In the genomic region with DNA sequence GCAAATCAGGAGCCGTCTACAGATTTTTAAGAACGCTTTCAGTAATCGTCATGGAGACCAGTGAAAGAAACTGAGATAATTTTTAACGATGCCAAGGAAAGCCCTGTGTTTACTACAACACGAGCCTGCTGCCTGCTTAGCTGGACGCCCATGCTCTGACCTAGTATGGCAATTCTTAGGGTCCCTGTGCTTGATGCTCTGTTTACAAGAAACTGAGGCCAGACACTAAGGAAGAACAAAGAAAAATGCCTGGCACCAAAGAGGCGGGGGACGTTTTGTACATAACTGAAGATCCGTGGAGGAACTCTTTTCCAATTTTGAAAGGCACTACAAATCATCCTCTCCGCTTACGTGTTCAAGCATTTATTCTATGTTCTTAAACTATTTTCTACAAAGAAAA, we compare ENCODE assay signal across 8 mouse cellular contexts. TPM values are rescaled to one million over a fixed set of nuclear protein-coding genes. Genes with fewer than 3 reads are reported as not detected.
DNase-seq lines count a peak whose midpoint lies in the region; ATAC-seq and TF ChIP-seq lines count a peak whose summit lies in the region.

No protein-coding gene starts in this region.

- DNase-seq in layer of hippocampus, adult 2 months (ENCODE audit: low spot score in 2 of 2), result peak in 1 of 2 experiments; percentile 23
- no peak for DNase-seq in layer of hippocampus, adult 11-12 months (ENCODE audit: low spot score)
- no peak for DNase-seq in limb, embryonic 10.5 days (ENCODE audit: low spot score)
- DNase-seq in thymus, postnatal 4 days, result no peak
- DNase-seq in spleen, adult 12 weeks (ENCODE audit: low spot score), result no peak

- no peaks in the 10 kb centered on the region for H3K4me1 ChIP-seq in bone marrow macrophage, adult 2 months (ENCODE audit: control insufficient read depth, insufficient read depth, low read length)
- H3K4me1 ChIP-seq in heart, embryonic 12.5 days (replicated peaks), result peaks cover 14% of the 10 kb centered on the region
- peaks cover 13% of the 10 kb centered on the region for H3K4me1 ChIP-seq in limb, embryonic 10.5 days
- peaks cover 36% of the 10 kb centered on the region for H3K4me1 ChIP-seq in neural tube, embryonic 13.5 days (replicated peaks)

- H3K27ac ChIP-seq in layer of hippocampus, adult 2 months, result peak overlapping the region; percentile 95
- H3K27ac ChIP-seq in bone marrow macrophage, adult 2 months (ENCODE audit: insufficient read depth, low read depth, low read length), result no peak overlapping the region
- H3K27ac ChIP-seq in heart, embryonic 12.5 days (ENCODE audit: poor library complexity, severe bottlenecking), result peak overlapping the region; percentile 99; the same call in 1 of the 2 replicates
- H3K27ac ChIP-seq in limb, embryonic 10.5 days, result peak overlapping the region; percentile 96
- H3K27ac ChIP-seq in neural tube, embryonic 13.5 days (replicated peaks), result peak overlapping the region; percentile 98

- no peak for TF ChIP-seq POLR2A in bone marrow macrophage, adult 2 months (IDR thresholded peaks at IDR 0.05; ENCODE audit: borderline replicate concordance, low read depth, low read length)

- H3K27me3 ChIP-seq in heart, embryonic 12.5 days (replicated peaks), result no peaks in the 10 kb centered on the region
- no peaks in the 10 kb centered on the region for H3K27me3 ChIP-seq in limb, embryonic 10.5 days (ENCODE audit: low read depth, poor library complexity, severe bottlenecking)
- H3K27me3 ChIP-seq in neural tube, embryonic 13.5 days, result no peaks in the 10 kb centered on the region

- peak overlapping the region; percentile 92 for H3K4me3 ChIP-seq in layer of hippocampus, adult 2 months
- peak overlapping the region; percentile 80; the same call in 1 of the 2 replicates for H3K4me3 ChIP-seq in bone marrow macrophage, adult 2 months (ENCODE audit: insufficient read depth, low read length)
- peak overlapping the region; percentile 92 for H3K4me3 ChIP-seq in heart, embryonic 12.5 days
- H3K4me3 ChIP-seq in limb, embryonic 10.5 days, result peak overlapping the region; percentile 76
- peak overlapping the region; percentile 82 for H3K4me3 ChIP-seq in neural tube, embryonic 13.5 days

- peak overlapping the region; percentile 80 for H3K4me2 ChIP-seq in heart, embryonic 12.5 days
- H3K4me2 ChIP-seq in neural tube, embryonic 13.5 days, result peak overlapping the region; percentile 65

- H3K9me3 ChIP-seq in heart, embryonic 12.5 days (replicated peaks), result no peaks in the 10 kb centered on the region
- H3K9me3 ChIP-seq in limb, embryonic 10.5 days (replicated peaks), result no peaks in the 10 kb centered on the region
- no peaks in the 10 kb centered on the region for H3K9me3 ChIP-seq in neural tube, embryonic 13.5 days

- H3K36me3 ChIP-seq in heart, embryonic 12.5 days, result no peaks in the 10 kb centered on the region
- no peaks in the 10 kb centered on the region for H3K36me3 ChIP-seq in limb, embryonic 10.5 days
- H3K36me3 ChIP-seq in neural tube, embryonic 13.5 days, result no peaks in the 10 kb centered on the region

- no peak for TF ChIP-seq CTCF in layer of hippocampus, adult 2 months (conservative IDR thresholded peaks at IDR 0.05)
- TF ChIP-seq CTCF in bone marrow macrophage, adult 2 months (IDR thresholded peaks at IDR 0.05; ENCODE audit: low read depth, low read length), result no peak

- peak overlapping the region; percentile 89 for H3K9ac ChIP-seq in heart, embryonic 12.5 days
- peak overlapping the region; percentile 89 for H3K9ac ChIP-seq in neural tube, embryonic 13.5 days

- 13% methylated on average over 11 of the region's 11 CpGs for WGBS in heart, embryonic 12.5 days
- WGBS in limb, embryonic 10.5 days, result 17% methylated on average over 11 of the region's 11 CpGs
- 3% methylated on average over 11 of the region's 11 CpGs for WGBS in neural tube, embryonic 13.5 days

- no peak for ATAC-seq in heart, embryonic 12.5 days (ENCODE audit: insufficient number of reproducible peaks, low FRiP score)
- ATAC-seq in neural tube, embryonic 13.5 days (ENCODE audit: low read depth), result no peak

RNA-seq across cellular contexts. Expression of gene Ppp2r3a, which starts 1.1 kb away (rescaled TPM):
- total RNA-seq in layer of hippocampus, adult 2 months (2021), result 10 to 100 TPM; 29.0 to 30.9 TPM
- 3.9 and 4.0 TPM in 2 replicates for polyA plus RNA-seq in bone marrow macrophage, adult 2 months (2012; ENCODE audit: insufficient read depth, insufficient read length, missing spikeins)
- 80.5 and 83.7 TPM in 2 replicates for polyA plus RNA-seq in heart, embryonic 12.5 days (2016; fragmentation: Nextera tagmentation; extraction: Ambion mirVana)
- 7.1 and 10.3 TPM in 2 replicates for polyA plus RNA-seq in limb, embryonic 10.5 days (2016; fragmentation: Nextera tagmentation; extraction: Ambion mirVana)
- polyA plus RNA-seq in neural tube, embryonic 13.5 days (2015; fragmentation: Nextera tagmentation; extraction: Ambion mirVana), result 22.5 and 26.4 TPM in 2 replicates
